17 mouse cellular contexts compared by ENCODE assay signal in the genomic region with DNA sequence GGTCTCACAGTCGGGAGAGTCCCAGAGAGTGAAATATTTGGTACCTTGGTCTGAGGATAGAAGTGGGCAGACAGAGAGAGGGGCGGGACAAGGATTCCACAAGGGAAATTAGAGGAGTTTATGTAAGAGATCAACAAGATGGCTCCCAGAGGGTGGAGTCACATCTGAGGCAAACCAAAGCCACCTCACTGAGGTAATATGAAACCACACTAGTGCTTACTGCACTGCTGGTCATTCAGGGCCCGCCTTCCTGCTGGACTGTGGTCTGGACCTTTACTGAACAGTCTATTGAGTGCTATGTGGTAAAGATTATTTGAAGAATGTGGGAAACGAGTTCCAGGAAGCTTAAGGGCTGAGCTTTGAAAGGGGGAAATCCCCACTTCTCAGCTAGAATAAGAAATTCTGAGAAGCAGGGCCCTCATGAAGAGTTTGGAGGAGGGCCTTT. TPM values are rescaled to one million over a fixed set of nuclear protein-coding genes. Genes with fewer than 3 reads are reported as not detected.
DNase-seq lines count a peak whose midpoint lies in the region; ATAC-seq and TF ChIP-seq lines count a peak whose summit lies in the region.
"Had no signal": no experiment of that assay in that cellular context is flagged by ENCODE, and none has a peak within 500 bp of the region (broad histone marks: within the 10 kb centered on the region; RNA-seq: fewer than 3 reads in every experiment).

No protein-coding gene starts in this region.

- no peaks in the 10 kb centered on the region for H3K27me3 ChIP-seq in kidney, embryonic 14.5 days (ENCODE audit: control insufficient read depth, insufficient read depth, low read length)
- no peaks in the 10 kb centered on the region for H3K27me3 ChIP-seq in limb, embryonic 10.5 days (ENCODE audit: low read depth, poor library complexity, severe bottlenecking)
- no peaks in the 10 kb centered on the region for H3K27me3 ChIP-seq in stomach, postnatal 0 days (ENCODE audit: control insufficient read depth, insufficient read depth, low read length)
- H3K27me3 ChIP-seq: embryonic facial prominence, embryonic 13.5 days; heart, embryonic 12.5 days; liver, embryonic 13.5 days; midbrain, embryonic 15.5 days had no signal

- peak; percentile 60 for DNase-seq in kidney, adult 11 months
- peak; percentile 35 for DNase-seq in embryo, embryonic 10.5 days (ENCODE audit: low spot score)
- DNase-seq in limb, embryonic 10.5 days (ENCODE audit: low spot score) = peak; percentile 28
- no peak for DNase-seq in stomach, postnatal 0 days (ENCODE audit: low spot score)
- no peak for DNase-seq in thymus, adult 18-20 months
- DNase-seq in layer of hippocampus, postnatal 14 days (ENCODE audit: low spot score in 2 of 2) = no peak
- DNase-seq in adrenal gland, adult 18-20 months (ENCODE audit: low spot score in 2 of 2) = no peak
- DNase-seq: adrenal gland, adult 2 months; cerebellum, adult 11 months; liver, embryonic 13.5 days had no signal

- H3K4me2 ChIP-seq in kidney, embryonic 14.5 days (replicated peaks; ENCODE audit: low read depth, low read length) = no peak overlapping the region
- H3K4me2 ChIP-seq in stomach, postnatal 0 days (replicated peaks; ENCODE audit: low read depth) = no peak overlapping the region
- H3K4me2 ChIP-seq: embryonic facial prominence, embryonic 13.5 days; heart, embryonic 12.5 days; hindbrain, embryonic 14.5 days; liver, embryonic 13.5 days; midbrain, embryonic 15.5 days had no signal

- H3K36me3 ChIP-seq in kidney, embryonic 14.5 days (ENCODE audit: control insufficient read depth, insufficient read depth, low read length) = no peaks in the 10 kb centered on the region
- no peaks in the 10 kb centered on the region for H3K36me3 ChIP-seq in limb, embryonic 10.5 days
- H3K36me3 ChIP-seq in stomach, postnatal 0 days (ENCODE audit: control insufficient read depth, insufficient read depth, low read length) = no peaks in the 10 kb centered on the region
- H3K36me3 ChIP-seq: embryonic facial prominence, embryonic 13.5 days; heart, embryonic 12.5 days; liver, embryonic 13.5 days; midbrain, embryonic 15.5 days had no signal

- no peak for TF ChIP-seq EP300 in stomach, postnatal 0 days (optimal IDR thresholded peaks at IDR 0.05)

- WGBS in kidney, embryonic 14.5 days = 59% methylated on average over 4 of the region's 4 CpGs
- 59% methylated on average over 4 of the region's 4 CpGs for WGBS in limb, embryonic 10.5 days
- 46% methylated on average over 4 of the region's 4 CpGs for WGBS in stomach, postnatal 0 days

- ATAC-seq in kidney, embryonic 14.5 days (ENCODE audit: low FRiP score, low TSS enrichment) = no peak
- peak; percentile 67; the same call in 1 of the 2 replicates for ATAC-seq in stomach, postnatal 0 days (ENCODE audit: low FRiP score, low TSS enrichment)
- ATAC-seq: midbrain, embryonic 15.5 days had no signal

- no peak overlapping the region for H3K27ac ChIP-seq in kidney, embryonic 14.5 days (ENCODE audit: low read depth, low read length)
- 0 out of 2 replicates have a peak overlapping the region, but pooled peaks have one; percentile 46 for H3K27ac ChIP-seq in limb, embryonic 10.5 days
- H3K27ac ChIP-seq in stomach, postnatal 0 days (replicated peaks) = no peak overlapping the region
- H3K27ac ChIP-seq: embryonic facial prominence, embryonic 13.5 days; hindbrain, embryonic 14.5 days; liver, embryonic 13.5 days; midbrain, embryonic 15.5 days had no signal

- no peaks in the 10 kb centered on the region for H3K4me1 ChIP-seq in kidney, embryonic 14.5 days (ENCODE audit: control insufficient read depth, insufficient read depth, low read length)
- peaks cover 4% of the 10 kb centered on the region; the same call in 1 of the 2 replicates for H3K4me1 ChIP-seq in limb, embryonic 10.5 days
- no peaks in the 10 kb centered on the region for H3K4me1 ChIP-seq in stomach, postnatal 0 days (replicated peaks; ENCODE audit: control insufficient read depth, insufficient read depth)
- H3K4me1 ChIP-seq: heart, embryonic 12.5 days; liver, embryonic 13.5 days; midbrain, embryonic 15.5 days had no signal

- no peak overlapping the region for H3K9ac ChIP-seq in kidney, embryonic 14.5 days (ENCODE audit: low read depth, low read length)
- no peak overlapping the region for H3K9ac ChIP-seq in stomach, postnatal 0 days (ENCODE audit: low read length)
- H3K9ac ChIP-seq: embryonic facial prominence, embryonic 13.5 days; heart, embryonic 12.5 days; hindbrain, embryonic 14.5 days; liver, embryonic 13.5 days; midbrain, embryonic 15.5 days had no signal

- H3K4me3 ChIP-seq in kidney, embryonic 14.5 days (ENCODE audit: low read length) = no peak overlapping the region
- H3K4me3 ChIP-seq in limb, embryonic 10.5 days = no peak overlapping the region
- H3K4me3 ChIP-seq in stomach, postnatal 0 days (ENCODE audit: low read depth, low read length) = no peak overlapping the region
- H3K4me3 ChIP-seq: embryonic facial prominence, embryonic 13.5 days; heart, embryonic 12.5 days; liver, embryonic 13.5 days; midbrain, embryonic 15.5 days had no signal

- no peak for TF ChIP-seq CTCF in stomach, postnatal 0 days (IDR thresholded peaks at IDR 0.05; ENCODE audit: low read depth)

- H3K9me3 ChIP-seq in kidney, embryonic 14.5 days (ENCODE audit: control insufficient read depth, low read length) = no peaks in the 10 kb centered on the region
- no peaks in the 10 kb centered on the region for H3K9me3 ChIP-seq in limb, embryonic 10.5 days (replicated peaks)
- no peaks in the 10 kb centered on the region for H3K9me3 ChIP-seq in stomach, postnatal 0 days (ENCODE audit: control insufficient read depth, low read length)
- H3K9me3 ChIP-seq: embryonic facial prominence, embryonic 13.5 days; heart, embryonic 12.5 days; liver, embryonic 13.5 days; midbrain, embryonic 15.5 days had no signal

RNA-seq across cellular contexts. Expression of gene Slc5a1, which starts 17.9 kb away (rescaled TPM):
- 1.3 and 5.1 TPM in 2 replicates for polyA plus RNA-seq in kidney, embryonic 14.5 days (2014; fragmentation: Nextera tagmentation; extraction: Ambion mirVana)
- not detected in 2 replicates for polyA plus RNA-seq in limb, embryonic 10.5 days (2016; fragmentation: Nextera tagmentation; extraction: Ambion mirVana)
- polyA plus RNA-seq in stomach, postnatal 0 days (2015; fragmentation: Nextera tagmentation; extraction: Ambion mirVana) = 6.6 and 7.4 TPM in 2 replicates
- total RNA-seq in layer of hippocampus, postnatal 14 days (2021) = under 1 TPM; 0.21 to 0.28 TPM
- not detected for total RNA-seq in adrenal gland, adult 18-20 months (2021)
- total RNA-seq: adrenal gland, adult 2 months; left cerebral cortex, adult 8-10 months had no signal
- polyA plus RNA-seq: adrenal gland, adult 2 months; frontal cortex, adult 2 months; heart, embryonic 12.5 days; liver, embryonic 13.5 days had no signal

Comparison
In these comparisons a context has a peak if more than half of its experiments do, and no peak if none do; other contexts are left out.
1. DNase-seq: peak in kidney, adult 11 months (single experiment), embryo, embryonic 10.5 days (single experiment) and limb, embryonic 10.5 days (single experiment); none in stomach, postnatal 0 days (single experiment), thymus, adult 18-20 months (0 of 2), layer of hippocampus, postnatal 14 days (0 of 2) and adrenal gland, adult 18-20 months (0 of 2).